Mouse (Mus musculus): ENCODE measurements at regions not wholly inside any gene's neighbourhood (a gene's known extent, or its start where the extent isn't known, plus 50 kb on each side); places are given as distances from the start of the nearest gene placed in this dataset.

DNA sequence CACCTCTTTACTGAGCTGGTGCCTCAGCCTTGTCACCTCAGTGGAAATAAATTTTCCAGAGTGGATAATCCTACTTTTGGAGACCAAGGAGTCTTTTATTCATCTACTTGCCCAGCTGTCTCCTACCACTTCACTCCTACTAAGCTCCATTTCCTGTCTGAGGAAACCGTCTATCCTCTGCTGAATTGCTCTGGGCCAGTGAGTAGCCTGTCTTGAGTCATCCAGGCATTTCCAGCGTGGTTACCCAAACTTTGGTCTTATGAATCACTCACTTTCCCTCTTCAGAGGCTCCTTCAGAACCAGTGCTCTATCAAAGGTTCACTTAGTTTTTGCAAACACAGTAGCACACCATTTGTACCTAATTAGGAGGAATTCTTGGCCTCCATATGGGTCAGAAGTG lies 303.2 kb upstream of the Ctso start:
- no peak for TF ChIP-seq CTCF (conservative IDR thresholded peaks at IDR 0.05)
- Histone ChIP-seq H3K4me3 (no peak overlapping the region), H3K27ac (no peak overlapping the region)
- DNase-seq (ENCODE audit: low spot score in 2 of 2), result no peak

GRCm38 (mm10) chr3:81658490-81658889 lies 273.9 kb upstream of the Ctso start:
- Histone ChIP-seq H3K4me3 (no peak overlapping the region), H3K27ac (no peak overlapping the region)
- no peak for TF ChIP-seq CTCF (conservative IDR thresholded peaks at IDR 0.05)
- DNase-seq (ENCODE audit: low spot score in 2 of 2), result no peak

DNA sequence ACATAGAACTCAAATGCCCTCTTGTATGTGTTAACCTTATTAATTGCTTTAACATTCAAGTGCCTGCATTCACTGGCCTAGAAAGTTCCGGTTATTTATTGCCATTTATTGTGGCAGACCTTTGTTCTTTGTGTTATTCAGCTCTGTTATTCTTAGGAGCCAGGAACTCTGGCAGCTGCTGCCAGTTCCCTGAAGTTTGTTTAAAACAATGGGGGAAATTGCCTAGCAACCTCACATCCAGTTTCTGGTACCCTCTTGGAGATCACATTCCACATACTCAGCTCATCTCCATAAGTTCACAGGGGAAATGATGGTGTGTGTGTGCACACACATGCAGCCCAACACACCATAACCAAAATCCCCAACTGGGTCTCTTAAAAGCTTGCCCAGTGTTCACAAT lies 270.8 kb upstream of the Ctso start:
- no peak for TF ChIP-seq CTCF (conservative IDR thresholded peaks at IDR 0.05)
- peak; percentile 13 to 16 for DNase-seq (ENCODE audit: low spot score in 2 of 2)
- no peak overlapping the region for H3K27ac ChIP-seq
- no peak overlapping the region for H3K4me3 ChIP-seq

- no peak overlapping the region for H3K4me3 ChIP-seq
- no peak for DNase-seq (ENCODE audit: low spot score in 2 of 2)
- H3K27ac ChIP-seq, result no peak overlapping the region
- TF ChIP-seq CTCF (conservative IDR thresholded peaks at IDR 0.05), result no peak
Observed at GRCm38 (mm10) chr3:81666262-81666661, 266.1 kb upstream of the Ctso start.

GRCm38 (mm10) chr3:81676570-81676969 lies 255.8 kb upstream of the Ctso start:
- H3K27ac ChIP-seq, result no peak overlapping the region
- TF ChIP-seq CTCF (conservative IDR thresholded peaks at IDR 0.05), result no peak
- no peak overlapping the region for H3K4me3 ChIP-seq
- no peak for DNase-seq (ENCODE audit: low spot score in 2 of 2)

DNA sequence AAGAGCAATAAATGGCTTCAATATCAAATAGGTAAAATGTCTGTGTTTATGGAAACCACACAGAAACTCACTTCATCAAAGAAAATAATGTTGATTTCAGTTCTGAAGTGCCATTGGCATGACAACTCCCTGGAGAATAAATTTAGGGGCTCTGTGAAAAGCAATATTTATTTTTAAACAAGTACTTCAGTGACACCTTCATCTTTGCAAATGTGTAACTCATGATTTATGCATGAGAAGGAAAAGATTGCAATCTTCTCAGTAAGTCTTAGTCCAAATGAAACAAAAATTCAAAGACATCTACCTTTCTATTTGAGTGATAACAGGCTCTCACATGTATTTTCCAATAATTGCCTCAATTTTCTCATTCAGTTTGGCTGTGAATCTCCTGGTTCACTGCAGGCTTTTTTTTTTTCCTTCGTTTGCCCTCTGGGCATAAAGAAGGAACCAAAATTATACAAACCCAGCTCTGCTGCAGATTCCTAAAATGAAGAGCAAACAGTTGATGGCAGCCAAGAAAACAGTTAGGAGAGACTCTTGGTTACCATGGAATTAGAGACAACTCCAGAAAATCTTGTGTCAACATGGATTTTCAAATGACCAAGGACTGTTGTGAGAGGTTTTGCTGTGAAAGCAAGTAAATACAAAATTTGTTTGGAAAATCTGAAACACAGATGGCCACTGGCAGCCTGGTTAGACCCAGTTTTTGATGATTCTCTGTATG lies 230.3 kb upstream of the Ctso start:
- TF ChIP-seq CTCF (conservative IDR thresholded peaks at IDR 0.05), result no peak
- Histone ChIP-seq H3K4me3 (no peak overlapping the region), H3K27ac (peak overlapping the region; percentile 0; the same call in 1 of the 2 replicates)
- DNase-seq (ENCODE audit: low spot score in 2 of 2), result peak in 1 of 2 experiments; percentile 16

GRCm38 (mm10) chr3:81718911-81719310 lies 213.5 kb upstream of the Ctso start:
- Histone ChIP-seq H3K4me3 (no peak overlapping the region), H3K27ac (no peak overlapping the region)
- DNase-seq (ENCODE audit: low spot score in 2 of 2), result no peak
- no peak for TF ChIP-seq CTCF (conservative IDR thresholded peaks at IDR 0.05)

- Histone ChIP-seq H3K27ac (peak overlapping the region; percentile 44), H3K4me3 (no peak overlapping the region)
- peak; percentile 29 to 56 for DNase-seq (ENCODE audit: low spot score in 2 of 2)
- no peak for TF ChIP-seq CTCF (conservative IDR thresholded peaks at IDR 0.05)
Observed at GRCm38 (mm10) chr3:81735463-81735862, 196.9 kb upstream of the Ctso start.

- Histone ChIP-seq H3K27ac (no peak overlapping the region), H3K4me3 (no peak overlapping the region)
- peak; percentile 12 to 27 for DNase-seq (ENCODE audit: low spot score in 2 of 2)
- TF ChIP-seq CTCF (conservative IDR thresholded peaks at IDR 0.05), result no peak
Observed at GRCm38 (mm10) chr3:81736838-81737237, 195.6 kb upstream of the Ctso start.

DNA sequence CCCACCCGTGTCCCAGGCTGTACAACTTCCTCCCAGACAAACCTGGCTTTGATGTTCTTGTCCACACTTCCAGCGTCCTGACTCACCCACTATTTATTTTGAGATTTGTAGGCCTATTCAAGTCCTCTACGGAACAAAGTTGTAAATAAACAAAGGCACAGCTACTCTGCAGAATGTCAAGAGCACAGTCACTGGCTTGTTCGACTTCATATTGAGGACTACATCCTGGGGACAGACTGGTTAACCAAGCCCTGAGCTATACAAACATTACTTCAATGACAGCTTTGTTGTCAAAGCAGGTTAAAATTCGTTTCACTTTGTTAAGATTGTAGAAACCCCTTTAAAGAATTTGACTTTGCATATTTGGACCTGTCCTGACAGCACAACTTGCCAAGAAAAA lies 190.3 kb upstream of the Ctso start:
- DNase-seq (ENCODE audit: low spot score in 2 of 2), result no peak
- H3K27ac ChIP-seq, result no peak overlapping the region
- H3K4me3 ChIP-seq, result no peak overlapping the region
- TF ChIP-seq CTCF (conservative IDR thresholded peaks at IDR 0.05), result no peak

- Histone ChIP-seq H3K4me3 (no peak overlapping the region), H3K27ac (no peak overlapping the region)
- no peak for DNase-seq (ENCODE audit: low spot score in 2 of 2)
- no peak for TF ChIP-seq CTCF (conservative IDR thresholded peaks at IDR 0.05)
Observed at GRCm38 (mm10) chr3:81750164-81750563, 182.2 kb upstream of the Ctso start.

GRCm38 (mm10) chr3:81752955-81753354 lies 179.4 kb upstream of the Ctso start:
- Histone ChIP-seq H3K4me3 (no peak overlapping the region), H3K27ac (no peak overlapping the region)
- no peak for TF ChIP-seq CTCF (conservative IDR thresholded peaks at IDR 0.05)
- no peak for DNase-seq (ENCODE audit: low spot score in 2 of 2)

DNA sequence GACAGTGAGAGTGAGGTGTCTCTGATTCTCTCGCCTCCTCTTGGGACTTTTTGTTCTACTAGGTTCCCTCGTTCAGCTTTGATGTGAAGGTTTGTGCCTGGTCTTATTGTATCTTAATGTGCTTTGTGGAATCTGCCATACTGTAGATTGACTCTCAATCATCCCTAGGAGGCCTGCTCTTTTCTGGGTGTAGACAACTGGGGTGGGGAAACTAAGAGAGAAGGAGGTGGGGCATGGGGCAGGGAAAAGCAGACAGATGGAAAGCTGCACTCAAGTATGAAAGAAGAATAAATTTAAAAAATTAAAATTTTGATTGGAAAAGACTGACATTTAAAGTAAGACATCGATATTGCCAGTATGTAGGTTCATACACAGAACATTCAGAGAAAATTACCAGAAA lies 172.0 kb upstream of the Ctso start:
- TF ChIP-seq CTCF (conservative IDR thresholded peaks at IDR 0.05), result no peak
- no peak for DNase-seq (ENCODE audit: low spot score in 2 of 2)
- Histone ChIP-seq H3K27ac (no peak overlapping the region), H3K4me3 (no peak overlapping the region)

DNA sequence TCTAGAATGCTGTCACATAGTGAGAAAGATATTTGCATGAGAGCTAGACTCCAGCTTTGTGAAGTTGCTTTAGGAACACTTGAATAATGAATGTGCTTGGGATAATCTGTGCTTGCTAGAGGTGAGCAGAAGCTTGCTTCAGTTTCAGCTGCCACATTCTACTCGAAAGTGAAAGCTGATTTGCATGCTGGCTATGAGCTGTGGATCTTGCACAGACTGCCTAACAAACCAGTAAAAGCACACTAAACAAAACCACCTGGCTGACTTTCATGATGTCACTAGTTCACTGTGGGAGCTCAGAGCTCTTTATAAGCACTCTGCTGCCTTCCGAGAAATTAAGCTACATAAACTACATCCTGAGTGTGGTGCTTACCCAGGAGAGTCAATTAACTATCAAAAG lies 171.5 kb upstream of the Ctso start:
- TF ChIP-seq CTCF (conservative IDR thresholded peaks at IDR 0.05), result no peak
- Histone ChIP-seq H3K4me3 (no peak overlapping the region), H3K27ac (0 out of 2 replicates have a peak overlapping the region, but pooled peaks have one; percentile 1)
- DNase-seq (ENCODE audit: low spot score in 2 of 2), result no peak

Data from layer of hippocampus, adult 2 months (tissue).